Mouse (Mus musculus) bone marrow macrophage, adult 2 months (primary cell): ENCODE results near the gene Tenm4. TPM values are rescaled to one million over a fixed set of nuclear protein-coding genes. Genes with fewer than 3 reads are reported as not detected.

Experiments
- H3K27ac ChIP-seq: 2 replicates; pipeline ENCODE4 v1.5.1; 2012; ENCODE audit warnings: low read depth, low read length; ENCODE audit not compliant: insufficient read depth
- H3K4me1 ChIP-seq: 2 replicates; pipeline ENCODE4 v1.6.1; 2012; ENCODE audit warnings: low read length; ENCODE audit not compliant: control insufficient read depth, insufficient read depth
- H3K4me3 ChIP-seq: 2 replicates; pipeline ENCODE4 v1.5.1; 2012; ENCODE audit warnings: mild to moderate bottlenecking, low read length, moderate library complexity; ENCODE audit not compliant: insufficient read depth
- CTCF ChIP-seq: IDR thresholded peaks from 2 replicates; pipeline ENCODE4 v1.5.1; 2012; ENCODE audit warnings: low read depth, mild to moderate bottlenecking, low read length, moderate library complexity
- POLR2A ChIP-seq: IDR thresholded peaks from 2 replicates; pipeline ENCODE4 v1.6.1; 2012; ENCODE audit warnings: mild to moderate bottlenecking, low read depth, low read length, borderline replicate concordance
- polyA plus RNA-seq: library from polyadenylated mRNA; stranded (reverse); fragments of >200 nt; gene quantifications from 2 replicates; pipeline ENCODE4 v1.2.4, GENCODE M21; 2012; ENCODE audit not compliant: missing spikeins, insufficient read depth, insufficient read length

Gene Tenm4
- polyA plus RNA-seq, 1 experiment: not detected

DNA sequence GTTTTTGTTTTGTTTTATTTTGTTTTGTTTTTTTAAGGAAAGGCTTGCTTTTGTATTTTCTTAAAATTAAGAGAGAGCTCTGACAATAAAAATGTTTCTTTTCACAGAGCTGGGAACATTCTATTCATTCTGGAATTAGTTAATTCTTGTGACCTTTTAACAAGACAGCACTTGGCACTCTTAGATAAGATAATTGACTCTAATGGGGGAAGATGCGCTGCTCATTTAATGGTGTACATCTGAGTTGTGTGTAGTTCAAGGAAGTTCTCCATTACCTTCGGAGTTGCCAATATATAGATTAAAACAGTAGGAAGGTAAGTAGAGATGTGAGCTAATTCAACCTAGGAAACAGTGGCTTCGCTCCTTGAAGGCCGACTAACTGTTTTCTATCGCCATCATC, 554.6 kb downstream of the Tenm4 start:
- TF ChIP-seq CTCF: no peak
- no peak for TF ChIP-seq POLR2A

DNA sequence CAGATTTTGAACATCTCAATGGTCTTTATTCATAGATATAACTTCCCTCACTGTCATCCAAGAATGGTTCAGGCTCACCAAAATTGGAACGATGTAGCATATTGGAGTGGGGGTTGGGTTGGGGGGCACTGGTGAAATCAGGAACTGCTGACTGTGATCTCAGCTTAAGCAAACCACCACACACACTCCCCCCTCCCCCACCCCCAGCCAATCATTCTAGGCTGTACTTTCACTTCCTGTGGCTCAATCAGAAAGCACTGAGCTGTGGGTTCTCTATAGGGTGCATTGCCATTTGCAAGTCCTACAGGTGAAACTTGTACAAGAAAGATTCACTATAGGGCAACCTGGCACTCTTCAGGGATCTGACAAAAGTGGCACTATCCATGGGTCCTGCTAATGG, 559.3 kb downstream of the Tenm4 start:
- TF ChIP-seq POLR2A (no peak), CTCF (no peak)

More for the DNA sequence above, 554.6 kb downstream of the Tenm4 start:
- H3K27ac ChIP-seq: no peak overlapping the region
- H3K4me3 ChIP-seq: no peak overlapping the region
- H3K4me1 ChIP-seq: no peaks in the 10 kb centered on the region

DNA sequence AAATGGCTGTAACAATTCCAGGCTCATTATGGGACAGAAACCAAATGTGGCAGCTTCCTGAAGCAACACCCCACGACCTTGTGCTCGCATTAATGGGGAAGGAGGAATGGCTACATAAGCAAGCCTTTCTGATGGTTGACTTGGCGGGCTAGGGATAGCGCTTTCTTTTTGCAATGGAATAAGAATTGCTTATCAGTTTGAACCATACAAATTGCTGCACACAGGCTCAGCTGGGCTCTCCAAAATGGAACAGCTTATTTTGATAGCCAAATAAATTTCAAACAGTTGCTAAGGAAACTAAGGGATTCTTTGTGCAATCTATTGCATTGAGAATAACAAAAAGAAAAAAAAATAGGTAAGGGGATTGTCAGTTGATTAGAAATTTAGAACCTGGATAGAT, 560.9 kb downstream of the Tenm4 start:
- no peak overlapping the region for H3K4me3 ChIP-seq
- H3K27ac ChIP-seq: no peak overlapping the region
- TF ChIP-seq POLR2A (no peak), CTCF (no peak)
- no peaks in the 10 kb centered on the region for H3K4me1 ChIP-seq

More for the DNA sequence above, 559.3 kb downstream of the Tenm4 start:
- no peak overlapping the region for H3K27ac ChIP-seq
- H3K4me1 ChIP-seq: no peaks in the 10 kb centered on the region
- H3K4me3 ChIP-seq: no peak overlapping the region

DNA sequence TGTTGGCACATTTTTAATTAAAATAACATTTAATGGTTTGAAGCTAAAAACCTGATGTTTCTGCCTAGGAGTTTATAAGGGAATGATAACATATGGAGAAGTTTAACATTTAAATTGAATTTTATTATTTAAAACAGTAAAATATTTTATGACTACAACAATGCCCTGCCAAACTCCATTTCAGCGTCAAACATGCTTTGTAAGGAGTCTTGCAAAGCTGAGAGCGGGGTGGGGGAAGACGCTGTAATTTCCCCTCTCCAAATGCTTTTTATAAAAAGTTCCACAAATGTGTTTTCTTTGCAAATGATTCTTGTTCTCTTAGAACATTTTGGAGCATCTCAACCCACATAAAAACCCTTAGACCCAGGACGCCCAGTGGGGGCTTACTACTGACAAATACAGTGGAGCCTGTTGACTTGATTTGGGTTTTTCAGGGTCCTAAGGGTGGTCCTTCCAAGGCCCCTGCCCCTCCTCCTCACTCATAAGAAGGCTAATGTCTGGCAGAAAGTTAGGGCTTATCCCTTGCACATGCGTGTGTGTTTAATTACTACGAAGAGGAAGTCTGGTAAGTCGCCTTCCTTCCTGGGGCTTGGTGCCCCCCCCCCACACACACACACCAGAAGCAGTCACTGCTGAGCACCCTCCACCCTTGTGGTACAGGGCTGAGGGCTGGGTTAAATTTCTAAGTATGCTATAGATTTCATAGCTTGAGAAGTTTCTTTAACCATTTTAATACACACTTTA, 563.4 kb downstream of the Tenm4 start:
- Histone ChIP-seq H3K4me1 (no peaks in the 10 kb centered on the region), H3K4me3 (no peak overlapping the region), H3K27ac (no peak overlapping the region)
- no peak for TF ChIP-seq CTCF
- TF ChIP-seq POLR2A: no peak

DNA sequence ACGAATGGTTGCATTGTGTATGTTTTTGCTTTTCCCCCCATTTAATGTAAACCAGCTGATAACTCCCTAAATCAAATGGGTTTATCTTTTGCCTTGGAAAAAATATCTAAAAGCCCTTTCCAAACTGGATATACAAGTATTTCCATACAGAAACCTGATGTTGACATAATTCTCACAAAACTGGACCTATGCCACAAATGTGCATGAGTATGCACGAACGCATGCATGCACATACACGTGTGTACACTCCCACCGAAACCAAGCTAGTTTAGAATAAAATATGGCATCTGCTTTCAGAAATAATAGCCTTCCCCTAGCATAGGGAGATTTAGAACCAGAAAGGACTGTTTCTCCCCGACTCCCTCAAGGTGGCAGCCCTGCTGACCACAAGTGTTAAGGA, 569.6 kb downstream of the Tenm4 start:
- no peak overlapping the region for H3K27ac ChIP-seq
- no peak overlapping the region for H3K4me3 ChIP-seq

DNA sequence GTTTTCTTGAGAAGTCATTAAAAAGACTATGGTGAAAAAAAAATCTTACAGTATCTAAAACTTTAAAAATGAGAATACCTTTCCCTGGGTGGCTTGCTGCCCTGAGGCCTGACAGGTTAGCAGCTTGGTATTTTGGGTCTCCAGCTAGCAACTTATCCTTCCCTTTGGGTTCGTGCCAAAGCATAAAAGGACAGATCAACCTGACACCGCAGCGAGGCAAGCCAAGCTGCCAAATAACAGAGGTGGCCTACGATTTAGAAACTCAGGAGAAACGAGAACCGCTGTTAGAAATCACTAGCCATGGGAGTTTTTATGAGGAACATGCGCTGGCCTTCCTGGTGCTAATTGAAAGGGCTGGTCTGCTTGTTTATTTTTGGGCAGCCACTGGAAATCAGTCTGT, 571.2 kb downstream of the Tenm4 start:
- Histone ChIP-seq H3K27ac (no peak overlapping the region), H3K4me3 (no peak overlapping the region), H3K4me1 (no peaks in the 10 kb centered on the region)
- TF ChIP-seq POLR2A: no peak
- no peak for TF ChIP-seq CTCF

More for the DNA sequence above, 569.6 kb downstream of the Tenm4 start:
- TF ChIP-seq POLR2A: no peak
- no peak for TF ChIP-seq CTCF
- H3K4me1 ChIP-seq: no peaks in the 10 kb centered on the region

DNA sequence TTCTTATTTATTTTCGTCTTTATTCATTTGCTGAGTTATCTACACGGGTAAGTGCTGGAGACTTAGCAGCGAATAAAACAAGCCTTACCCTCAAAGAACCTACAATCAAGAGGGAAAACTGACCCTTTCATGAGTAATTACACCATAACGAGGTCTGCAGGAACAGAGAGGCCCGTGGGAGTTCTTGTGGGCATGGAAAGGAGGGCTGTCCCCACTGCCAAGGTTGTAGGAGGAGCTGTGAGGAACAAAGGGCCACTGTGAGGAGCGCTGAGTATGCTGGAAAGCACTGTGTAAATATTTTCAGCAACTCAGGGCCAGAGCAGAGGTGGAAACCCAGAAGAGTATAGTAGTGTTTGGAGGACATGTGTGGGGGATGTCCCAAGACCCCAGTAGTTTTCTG, 574.9 kb downstream of the Tenm4 start:
- Histone ChIP-seq H3K4me3 (no peak overlapping the region), H3K27ac (no peak overlapping the region), H3K4me1 (no peaks in the 10 kb centered on the region)
- no peak for TF ChIP-seq POLR2A
- TF ChIP-seq CTCF: no peak

DNA sequence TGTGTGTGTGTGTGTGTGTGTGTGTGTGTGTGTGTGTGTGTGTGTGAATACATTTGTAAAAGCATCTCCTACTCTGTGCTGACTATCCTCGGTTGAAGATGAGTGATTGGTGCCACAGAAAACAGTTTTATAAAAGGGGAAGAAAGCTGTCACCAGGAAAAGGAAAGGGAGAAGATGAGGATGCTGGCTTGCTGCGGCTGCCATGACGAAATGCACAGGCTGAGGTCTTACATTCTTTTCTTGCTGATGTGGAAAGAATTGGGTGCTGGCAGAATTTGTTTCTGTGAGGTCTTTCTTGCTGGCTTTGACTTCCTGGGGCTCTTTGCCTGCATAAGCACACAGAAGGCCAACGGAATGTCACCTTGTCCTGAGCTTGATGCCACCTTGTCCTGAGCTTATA, 575.7 kb downstream of the Tenm4 start:
- TF ChIP-seq CTCF (no peak), POLR2A (no peak)
- no peak overlapping the region for H3K4me3 ChIP-seq
- H3K27ac ChIP-seq: no peak overlapping the region
- no peaks in the 10 kb centered on the region for H3K4me1 ChIP-seq

DNA sequence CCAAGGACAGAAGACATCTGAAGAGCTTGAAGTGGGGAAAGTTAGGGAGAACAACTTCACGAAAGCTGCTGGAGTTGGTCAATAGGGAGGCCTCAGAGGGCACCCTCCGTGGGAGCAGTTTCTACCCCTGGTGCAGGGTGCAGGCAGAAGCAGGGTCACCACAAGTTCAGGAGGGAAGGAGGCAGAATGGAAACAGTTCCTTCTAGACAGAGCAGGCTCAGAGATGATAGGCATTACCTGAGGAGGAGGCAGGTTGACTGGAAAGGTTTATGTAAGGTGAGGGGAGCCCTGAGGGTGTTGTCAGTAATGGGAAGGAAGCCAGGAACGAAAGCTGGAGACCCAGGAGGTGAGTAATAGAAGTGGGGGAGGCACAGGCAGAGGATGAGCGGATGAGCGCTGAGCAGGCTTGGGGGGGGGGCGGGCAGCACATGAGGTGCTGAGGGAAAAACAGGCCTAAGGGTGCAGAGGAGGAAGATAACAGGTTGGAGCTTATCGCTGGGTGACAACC, 577.5 kb downstream of the Tenm4 start:
- Histone ChIP-seq H3K4me3 (no peak overlapping the region), H3K27ac (no peak overlapping the region), H3K4me1 (no peaks in the 10 kb centered on the region)
- TF ChIP-seq POLR2A: no peak
- TF ChIP-seq CTCF: no peak

DNA sequence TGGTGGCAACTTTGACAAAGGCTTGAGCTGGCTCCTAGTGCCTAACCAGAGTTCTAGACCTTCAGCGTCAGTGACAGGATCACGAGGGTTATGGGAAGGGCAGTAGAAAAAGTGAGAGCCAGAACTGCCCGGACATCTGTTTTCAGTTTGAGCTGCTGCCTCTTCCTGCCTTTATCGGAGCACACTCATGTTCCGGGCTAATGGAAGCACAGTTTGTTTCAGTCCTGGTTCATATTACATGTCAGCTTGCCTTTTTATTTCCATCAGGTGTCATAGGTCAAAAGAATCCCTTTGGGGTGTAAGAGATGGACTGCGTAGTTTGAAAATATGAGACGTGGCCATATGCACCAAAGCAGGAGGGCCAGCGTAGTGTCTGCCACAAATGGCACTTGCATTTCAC, 578.7 kb downstream of the Tenm4 start:
- TF ChIP-seq CTCF (no peak), POLR2A (no peak)
- Histone ChIP-seq H3K27ac (no peak overlapping the region), H3K4me1 (no peaks in the 10 kb centered on the region), H3K4me3 (no peak overlapping the region)

DNA sequence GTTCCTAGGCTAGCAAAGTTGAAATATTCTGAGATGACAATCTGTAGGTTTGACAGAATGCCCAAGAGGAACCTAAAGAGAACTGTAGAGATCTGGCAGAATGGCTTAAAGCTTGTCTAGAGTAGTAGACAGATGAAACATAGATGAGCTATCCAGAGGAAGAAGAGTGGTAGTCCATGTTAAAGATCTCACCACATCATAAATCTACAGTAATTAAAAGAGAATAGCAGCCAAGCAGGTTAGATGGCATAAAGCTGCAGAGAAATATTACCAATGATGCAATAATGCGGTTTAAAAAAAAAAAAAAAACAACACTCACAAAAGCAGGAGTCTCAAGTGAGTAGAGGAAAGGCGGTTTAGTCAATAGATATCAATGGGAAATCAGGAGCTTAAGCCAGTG, 580.2 kb downstream of the Tenm4 start:
- H3K4me1 ChIP-seq: no peaks in the 10 kb centered on the region
- no peak for TF ChIP-seq POLR2A
- no peak for TF ChIP-seq CTCF
- no peak overlapping the region for H3K27ac ChIP-seq
- H3K4me3 ChIP-seq: no peak overlapping the region
